In the genomic region with DNA sequence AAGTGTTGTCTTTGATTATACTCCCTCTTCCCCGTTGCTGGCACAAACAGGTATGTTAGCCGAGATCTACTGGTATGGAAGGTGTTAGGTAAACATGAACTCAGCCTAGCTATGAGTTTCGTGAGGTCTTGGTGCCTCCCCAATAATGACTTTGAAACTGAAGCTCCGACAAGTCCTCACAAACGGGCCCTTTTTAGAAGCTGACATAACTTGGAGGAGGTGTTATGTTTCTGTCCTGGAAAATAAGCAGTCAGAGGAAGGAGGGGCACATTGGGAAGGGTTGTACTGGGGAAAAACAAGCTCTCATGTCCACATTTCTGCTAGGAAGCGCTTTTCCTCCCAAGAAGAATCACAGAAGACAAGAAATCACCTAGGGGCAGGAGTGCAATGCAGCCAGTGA, we compare ENCODE assay signal across 15 mouse cellular contexts. TPM values are rescaled to one million over a fixed set of nuclear protein-coding genes. Genes with fewer than 3 reads are reported as not detected.
"Had no signal": no experiment of that assay in that cellular context is flagged by ENCODE, and none has a peak within 500 bp of the region (broad histone marks: within the 10 kb centered on the region; RNA-seq: fewer than 3 reads in every experiment).

No protein-coding gene starts in this region.

- H3K4me3 ChIP-seq: left cerebral cortex, adult 2 months; liver, embryonic 13.5 days; midbrain, embryonic 10.5 days; midbrain, embryonic 13.5 days had no signal

- H3K4me1 ChIP-seq: liver, embryonic 13.5 days; midbrain, embryonic 10.5 days; midbrain, embryonic 13.5 days had no signal

- H3K27ac ChIP-seq: left cerebral cortex, adult 2 months; liver, embryonic 13.5 days; macrophage; midbrain, embryonic 10.5 days; midbrain, embryonic 13.5 days had no signal

- DNase-seq: kidney, adult 18-20 months; kidney, adult 9 months; kidney, postnatal 25 days; layer of hippocampus, postnatal 36 days; liver, embryonic 13.5 days; lung, embryonic 14.5 days; right cerebral cortex, postnatal 14 days; thymus, adult 2 months; thymus, postnatal 14 days; thymus, postnatal 4 days had no signal

RNA-seq across cellular contexts. Expression of gene Shisa2, which starts 31.5 kb away (rescaled TPM):
- total RNA-seq: monocyte, adult 5-6 weeks had no signal
- polyA plus RNA-seq: macrophage had no signal
